Mouse (Mus musculus) adrenal gland, postnatal 36 days (tissue): ENCODE data around the gene Ptprz1. TPM values are rescaled to one million over a fixed set of nuclear protein-coding genes. Genes with fewer than 3 reads are reported as not detected.

Source experiments
- DNase-seq, 2 experiments: peaks; one replicate each; pipeline ENCODE4 v3.0.0; 2021; ENCODE audit warnings: mixed read lengths in 1 of 2
- long read RNA-seq, 2 experiments: library from polyadenylated mRNA; stranded (forward); transcript quantifications; one replicate each; pipeline ENCODE4 v2.0.0; 2021; ENCODE audit warnings: borderline sequencing depth in 2 of 2
- total RNA-seq, 2 experiments: library from RNA; stranded (reverse); gene quantifications; 2 replicates each; pipeline ENCODE4 v1.2.3; 2021

The Ptprz1 gene
- total RNA-seq: 1 to 10 TPM; 2.3 to 8.3 TPM
- long read RNA-seq, experiment 1: 0 reads
- long read RNA-seq, experiment 2: 0 reads

DNA sequence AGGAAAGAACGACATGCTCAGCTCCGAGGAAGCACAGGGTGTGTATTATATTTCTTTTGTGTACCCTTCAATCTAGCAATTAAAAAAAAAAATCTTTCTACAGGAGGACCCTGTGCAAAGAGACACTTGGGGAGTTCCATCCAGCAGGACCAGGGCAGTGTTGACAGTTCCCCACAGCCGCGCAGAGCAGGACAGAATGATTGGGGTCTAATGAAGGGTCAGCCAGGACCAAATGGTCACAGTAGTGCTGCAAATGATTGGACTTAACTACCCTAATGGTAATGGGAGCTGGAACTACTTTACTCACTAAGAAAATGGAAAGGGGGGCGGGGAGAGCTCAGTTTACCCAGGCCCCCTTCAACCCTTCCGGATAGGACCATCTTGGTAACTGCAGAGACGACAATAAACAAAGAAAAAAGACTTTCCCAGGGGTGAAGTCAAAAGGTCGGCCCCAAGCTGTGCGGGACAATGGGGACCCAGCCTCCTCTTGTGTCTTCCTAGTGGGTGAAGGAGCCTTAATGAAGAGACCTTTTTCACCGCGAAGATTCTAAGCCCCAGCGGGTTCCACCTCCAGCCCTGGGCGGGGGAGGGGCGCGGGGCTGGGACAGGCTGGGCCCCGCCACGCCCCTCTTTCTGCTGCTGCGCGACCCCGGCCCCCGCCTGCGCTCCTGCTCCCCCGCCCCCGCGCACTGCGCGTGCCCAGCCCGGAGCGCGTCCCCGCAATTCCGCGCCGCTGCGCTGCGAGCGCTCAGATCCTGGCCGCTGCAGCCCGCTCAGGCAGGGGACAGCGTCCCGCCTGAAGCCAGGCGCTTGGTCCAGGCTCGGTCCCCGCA lies at the start of gene Ptprz1:
Gene Ptprz1 (plus strand): TSS at position 722 of the 833 bp plus-strand sequence.
- DNase-seq: peak; percentile 59 to 61

DNA sequence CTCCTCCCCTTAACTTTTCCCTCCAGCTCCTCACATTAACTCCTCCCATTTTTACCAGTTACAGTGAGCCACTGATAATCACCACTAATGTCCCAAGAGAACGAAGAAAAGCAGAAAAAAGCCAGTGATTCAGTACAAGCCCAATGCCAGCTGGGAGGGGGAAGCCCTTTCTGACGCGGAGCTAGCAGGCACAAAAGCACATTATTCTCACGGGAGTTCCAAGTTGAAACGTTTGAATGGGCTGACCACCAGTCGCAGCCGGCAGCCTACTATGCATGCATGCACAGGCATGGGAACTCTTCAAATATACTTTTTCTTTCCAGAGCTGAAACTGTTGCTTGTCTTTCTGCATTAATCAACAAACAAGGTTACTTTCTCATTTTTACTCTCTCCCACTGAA lies 41.7 kb upstream of the Ptprz1 start:
- no peak for DNase-seq

- DNase-seq: peak in 1 of 2 experiments; percentile 20
These were observed 41.0 kb upstream of the Ptprz1 start for GRCm38 (mm10) chr6:22834100-22834970.

DNA sequence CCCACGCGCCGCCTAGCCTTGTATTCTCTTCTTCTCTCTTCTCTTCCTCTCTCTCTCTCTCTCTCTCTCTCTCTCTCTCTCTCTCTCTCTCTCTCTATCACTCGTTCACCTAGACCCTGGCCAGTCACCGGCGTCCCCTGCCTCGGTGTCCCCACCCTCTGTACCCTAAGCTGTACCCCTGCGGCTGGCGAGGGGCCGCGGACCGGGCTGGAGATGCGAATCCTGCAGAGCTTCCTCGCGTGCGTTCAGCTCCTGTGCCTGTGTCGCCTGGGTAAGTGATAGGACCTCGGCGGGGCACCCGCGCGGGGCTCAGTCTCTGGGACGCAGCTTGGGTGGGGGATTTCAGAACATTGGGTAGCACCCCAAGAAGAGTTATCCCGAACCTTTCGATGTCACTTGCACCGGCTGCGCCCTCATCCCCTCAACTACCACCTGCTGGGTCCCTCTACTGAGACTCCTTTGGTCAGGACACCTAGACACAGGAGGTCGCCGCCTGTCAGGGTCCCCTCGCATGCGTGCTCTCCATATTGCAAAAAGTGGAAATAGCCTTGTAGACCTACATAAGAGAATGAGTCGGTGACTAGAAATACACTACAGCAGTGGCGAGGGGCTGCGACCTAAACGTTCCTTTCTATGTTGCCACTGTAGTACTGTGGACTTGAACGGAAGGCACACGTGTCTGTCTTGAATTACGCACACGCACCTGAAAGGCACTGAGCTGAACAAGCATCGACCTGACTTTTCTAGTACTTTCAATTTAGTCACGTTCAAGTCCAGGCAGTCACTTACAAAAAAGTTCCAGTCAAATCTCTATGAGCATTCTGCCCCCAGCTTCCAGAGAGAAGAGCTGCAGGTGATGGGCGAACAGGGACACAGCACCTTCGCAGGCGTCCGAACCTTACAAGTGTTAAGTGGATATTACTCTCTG lies 576 bp downstream of the Ptprz1 start:
- peak; percentile 13 to 37 for DNase-seq

DNA sequence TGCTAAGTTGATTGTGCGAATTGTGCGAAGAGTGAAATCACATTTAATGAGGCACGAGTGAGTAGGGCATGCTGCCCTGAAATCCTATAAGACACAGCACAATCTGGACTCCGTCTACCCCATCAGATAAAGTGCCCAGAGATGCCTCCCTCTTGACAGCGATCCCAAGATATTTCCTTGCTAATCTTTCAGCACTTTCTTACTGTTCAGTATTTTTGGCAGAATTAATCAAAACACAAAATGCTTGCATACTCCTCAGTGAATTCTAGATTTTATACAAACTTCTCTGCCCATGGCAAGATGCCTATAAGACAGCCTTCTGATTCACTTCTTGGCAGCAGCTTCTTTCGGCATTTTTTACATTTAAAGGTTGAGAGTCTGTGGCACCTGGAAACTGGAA lies 12.7 kb downstream of the Ptprz1 start:
- DNase-seq: no peak

DNA sequence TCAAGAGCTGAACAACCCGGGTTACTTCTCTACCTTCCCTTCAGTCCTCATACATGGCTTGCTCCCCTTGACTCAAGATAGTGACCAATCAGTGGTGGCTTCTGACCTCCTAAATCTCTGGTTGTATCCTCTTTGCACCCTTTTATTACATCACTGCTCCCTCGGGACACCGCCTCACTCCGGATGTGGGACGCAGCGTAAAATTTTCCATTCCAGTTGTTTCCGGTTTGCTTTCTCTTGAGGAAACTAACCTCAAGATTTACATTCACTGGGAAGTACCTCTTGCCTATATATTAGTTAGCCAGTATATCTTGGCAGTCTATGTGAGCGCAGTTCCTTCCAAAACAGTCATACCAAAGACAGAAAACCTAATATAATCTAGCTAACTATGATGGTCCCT lies 14.0 kb downstream of the Ptprz1 start:
- DNase-seq: no peak

GRCm38 (mm10) chr6:22901983-22902382 lies 26.7 kb downstream of the Ptprz1 start:
- DNase-seq: no peak

GRCm38 (mm10) chr6:22908510-22909256 lies 33.4 kb downstream of the Ptprz1 start:
- DNase-seq: no peak

DNA sequence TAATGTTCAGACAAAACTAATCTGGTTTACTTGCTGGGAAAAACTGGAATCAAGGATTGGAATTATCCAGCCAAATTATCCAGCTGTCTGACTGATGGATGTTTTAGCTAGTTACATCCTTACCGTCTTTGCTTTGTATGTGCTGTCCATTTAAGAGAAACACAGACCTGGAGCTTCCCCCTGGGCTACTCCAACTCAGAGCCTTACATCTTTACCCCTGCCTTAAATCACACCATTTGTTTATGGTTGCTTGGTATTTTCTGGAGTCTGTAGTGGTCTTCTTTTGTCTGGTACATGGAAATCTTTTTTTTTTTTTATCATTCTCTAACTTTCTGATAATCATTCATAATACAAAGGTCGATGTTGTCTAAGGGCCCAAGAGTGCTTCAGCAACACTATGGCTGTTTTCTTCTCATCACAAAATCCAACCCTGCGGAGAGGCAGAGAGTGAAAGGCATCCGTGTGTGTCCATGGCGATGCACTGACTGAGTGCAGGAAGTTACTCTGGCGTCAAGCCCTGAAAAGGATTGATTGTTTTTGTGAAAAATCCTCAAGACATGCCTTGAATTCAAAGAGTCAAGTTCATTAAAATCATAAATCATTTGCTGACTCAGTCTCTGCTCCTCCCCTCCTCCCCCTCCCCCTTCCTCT lies 34.1 kb downstream of the Ptprz1 start:
- peak; percentile 11 to 15 for DNase-seq

DNA sequence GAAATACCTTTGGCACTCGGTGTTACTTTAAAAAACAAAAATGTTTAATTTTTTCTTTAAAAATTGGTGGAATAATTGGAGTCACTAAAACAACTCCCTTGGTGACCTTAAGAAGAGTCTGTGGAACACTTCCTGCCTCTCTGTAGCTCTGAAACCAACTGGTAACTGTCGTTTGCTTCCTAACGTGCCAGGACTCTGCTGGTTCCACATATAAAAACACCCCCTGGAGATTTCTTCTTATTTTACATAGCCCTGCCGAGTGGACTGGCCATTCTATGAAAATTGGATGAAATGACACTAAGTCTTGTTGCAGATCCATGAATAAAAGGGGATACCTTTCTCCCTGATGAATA lies 34.6 kb downstream of the Ptprz1 start:
- DNase-seq: no peak

- DNase-seq: no peak
These were observed 47.6 kb downstream of the Ptprz1 start for GRCm38 (mm10) chr6:22922880-22923279.

- no peak for DNase-seq
These were observed 57.5 kb downstream of the Ptprz1 start for GRCm38 (mm10) chr6:22932768-22933265.

DNA sequence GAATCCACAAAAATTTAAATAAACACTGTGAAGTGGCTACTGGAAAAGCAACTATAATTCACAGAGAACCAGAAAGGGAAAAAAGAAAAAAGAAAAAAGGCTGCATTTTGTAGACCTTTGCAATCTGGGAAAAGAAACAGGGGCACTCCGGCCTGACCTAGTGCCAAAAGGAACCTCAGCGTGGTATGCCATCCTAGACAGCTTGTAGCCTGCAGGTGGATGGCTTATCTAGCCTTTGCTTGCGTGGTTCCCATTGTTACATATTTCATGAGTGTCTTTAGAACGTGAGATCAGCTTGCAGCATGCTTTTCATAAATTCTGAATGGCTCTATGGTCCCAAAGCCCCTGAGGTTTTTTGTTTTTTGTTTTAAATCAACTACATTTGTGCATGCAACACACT lies 61.8 kb downstream of the Ptprz1 start:
- DNase-seq: no peak

GRCm38 (mm10) chr6:22937526-22937925 lies 62.2 kb downstream of the Ptprz1 start:
- DNase-seq: no peak

DNA sequence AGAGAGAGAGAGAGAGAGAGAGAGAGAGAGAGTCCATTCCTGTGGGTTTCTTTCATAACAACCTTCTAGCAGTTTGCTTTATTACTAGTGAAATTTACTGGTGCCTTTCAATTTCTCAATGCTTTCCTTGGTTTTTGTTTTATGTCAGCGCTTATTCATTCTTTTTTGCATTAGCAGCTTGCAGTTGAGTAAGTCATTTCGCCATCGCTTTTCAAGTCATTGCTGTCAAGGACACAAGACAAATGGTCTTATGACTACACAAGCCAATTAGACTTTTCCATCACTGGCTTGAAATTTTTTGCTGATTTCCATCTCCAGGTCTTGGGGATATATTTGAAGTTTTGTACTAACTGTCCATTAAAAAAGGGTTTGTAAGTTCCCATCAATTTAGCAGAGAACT lies 68.9 kb downstream of the Ptprz1 start:
- DNase-seq: peak; percentile 4 to 42

DNA sequence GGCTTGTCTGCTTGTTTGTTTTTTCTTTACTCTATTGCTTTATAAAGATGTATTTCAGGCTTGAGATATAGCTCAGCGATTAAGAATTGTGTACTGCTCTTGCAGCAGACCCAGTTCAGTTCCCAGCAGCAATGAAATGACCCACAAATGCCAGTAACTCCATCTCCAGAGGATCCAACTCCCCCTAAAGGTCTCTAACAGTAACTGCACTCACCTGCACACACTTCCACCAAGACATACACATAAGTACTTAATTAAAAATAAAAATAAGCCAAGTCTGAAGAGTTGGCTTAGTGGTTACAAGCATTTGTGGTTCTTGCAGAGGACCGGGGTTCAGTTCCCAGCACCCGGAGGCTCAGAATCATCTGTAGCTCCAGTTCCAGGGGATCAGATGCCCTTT lies 88.1 kb downstream of the Ptprz1 start:
- DNase-seq: no peak

GRCm38 (mm10) chr6:22968073-22968472 lies 92.8 kb downstream of the Ptprz1 start:
- peak in 1 of 2 experiments; percentile 22 for DNase-seq

- peak in 1 of 2 experiments; percentile 2 for DNase-seq
These were observed 108.6 kb downstream of the Ptprz1 start for GRCm38 (mm10) chr6:22983769-22984519.

DNA sequence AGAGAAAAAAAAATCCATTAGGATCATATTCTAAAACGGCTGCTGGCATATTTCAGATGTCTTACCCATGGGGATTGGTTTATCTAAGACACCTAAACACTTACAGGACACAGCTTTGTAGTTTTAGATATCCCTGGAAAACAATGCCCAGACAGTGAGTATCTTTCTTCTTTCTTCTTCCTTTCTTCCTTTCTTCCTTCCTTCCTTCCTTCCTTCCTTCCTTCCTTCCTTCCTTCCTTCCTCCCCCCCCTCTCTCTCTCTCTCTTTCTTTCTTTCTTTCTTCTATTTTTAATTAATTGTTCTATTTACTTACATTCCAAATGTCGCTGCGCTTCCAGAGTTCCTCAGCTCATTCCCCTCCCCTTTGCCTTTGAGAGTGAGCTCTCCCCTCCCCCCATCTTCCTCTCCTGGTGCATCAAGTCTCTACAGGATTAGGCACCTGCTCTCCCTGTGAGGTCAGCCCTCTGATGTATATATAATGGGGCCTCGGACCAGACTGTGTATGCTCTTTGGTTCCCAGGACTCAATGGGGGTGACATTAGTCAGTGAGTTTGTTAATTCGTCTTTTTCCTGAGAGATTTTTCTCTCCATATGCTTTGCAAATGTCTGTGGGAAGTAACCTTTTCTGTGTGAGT lies 109.3 kb downstream of the Ptprz1 start:
- DNase-seq: no peak
